Mouse (Mus musculus): Measurements from ENCODE around the gene Fam20c. TPM values are rescaled to one million over a fixed set of nuclear protein-coding genes. Genes with fewer than 3 reads are reported as not detected.
A peak's percentile ranks its signal among the peaks of the same experiment; 100 is the strongest.

Gene Fam20c
- polyA plus RNA-seq, 1 experiment from 2014 or later: 19.8 TPM

GRCm38 (mm10) chr5:138833406-138833805 is 79.1 kb downstream of the Fam20c start:
- Histone ChIP-seq H3K4me3 (replicated peaks) (no peak overlapping the region), H3K4me2 (no peak overlapping the region), H3K9ac (no peak overlapping the region), H3K9me3 (replicated peaks) (no peaks in the 10 kb centered on the region), H3K4me1 (peaks cover 12% of the 10 kb centered on the region), H3K36me3 (no peaks in the 10 kb centered on the region), H3K27me3 (no peaks in the 10 kb centered on the region), H3K27ac (no peak overlapping the region)
- 16% methylated on average over 6 of the region's 6 CpGs for WGBS
- ATAC-seq (replicated peaks; ENCODE audit: low FRiP score): no peak

DNA sequence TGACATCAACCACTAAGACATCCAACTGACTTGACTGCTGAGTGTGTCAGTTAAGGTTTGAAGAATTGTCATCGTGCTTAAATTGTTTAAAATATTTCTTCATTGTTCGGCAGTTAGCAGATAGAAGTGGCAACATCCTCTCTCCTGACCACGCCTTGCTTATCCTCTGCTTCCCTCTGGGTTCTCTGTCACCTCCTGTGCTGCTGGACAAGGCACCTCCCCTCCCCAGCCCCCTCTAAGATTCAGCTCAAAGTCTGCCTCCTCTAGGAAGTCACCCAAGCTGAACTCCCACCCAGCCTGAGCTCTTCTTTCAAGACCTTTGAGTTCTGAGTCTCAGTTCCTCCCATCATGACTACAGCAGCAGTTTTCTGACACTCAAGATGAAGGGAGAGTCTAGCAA is 80.6 kb downstream of the Fam20c start:
- Histone ChIP-seq H3K4me2 (no peak overlapping the region), H3K9ac (no peak overlapping the region), H3K27me3 (no peaks in the 10 kb centered on the region), H3K27ac (no peak overlapping the region; the same call in 1 of the 2 replicates), H3K9me3 (replicated peaks) (no peaks in the 10 kb centered on the region), H3K4me3 (replicated peaks) (no peak overlapping the region), H3K4me1 (peaks cover 12% of the 10 kb centered on the region), H3K36me3 (no peaks in the 10 kb centered on the region)
- no peak for ATAC-seq (replicated peaks; ENCODE audit: low FRiP score)
- 89% methylated on average over 3 of the region's 3 CpGs for WGBS

- no peak for ATAC-seq (replicated peaks; ENCODE audit: low FRiP score)
- no peak overlapping the region for H3K27ac ChIP-seq
- 97% methylated on average over 4 of the region's 4 CpGs for WGBS
- H3K27me3 ChIP-seq: no peaks in the 10 kb centered on the region; the same call in 1 of the 2 replicates
- no peak overlapping the region for H3K4me2 ChIP-seq
- no peak overlapping the region for H3K4me3 ChIP-seq (replicated peaks)
- H3K36me3 ChIP-seq: no peaks in the 10 kb centered on the region
- peaks cover 14% of the 10 kb centered on the region for H3K4me1 ChIP-seq
- no peaks in the 10 kb centered on the region for H3K9me3 ChIP-seq (replicated peaks)
- H3K9ac ChIP-seq: no peak overlapping the region
These were observed 86.7 kb downstream of the Fam20c start for GRCm38 (mm10) chr5:138840981-138841380.

- ATAC-seq (replicated peaks; ENCODE audit: low FRiP score): peak; percentile 80
- Histone ChIP-seq H3K9ac (no peak overlapping the region), H3K27ac (peak overlapping the region; percentile 74), H3K4me2 (no peak overlapping the region), H3K9me3 (replicated peaks) (no peaks in the 10 kb centered on the region), H3K27me3 (no peaks in the 10 kb centered on the region; the same call in 1 of the 2 replicates), H3K36me3 (no peaks in the 10 kb centered on the region), H3K4me1 (peaks cover 19% of the 10 kb centered on the region), H3K4me3 (replicated peaks) (no peak overlapping the region)
- WGBS: 41% methylated on average over 9 of the region's 9 CpGs
These were observed 89.0 kb downstream of the Fam20c start for GRCm38 (mm10) chr5:138843168-138843824.

DNA sequence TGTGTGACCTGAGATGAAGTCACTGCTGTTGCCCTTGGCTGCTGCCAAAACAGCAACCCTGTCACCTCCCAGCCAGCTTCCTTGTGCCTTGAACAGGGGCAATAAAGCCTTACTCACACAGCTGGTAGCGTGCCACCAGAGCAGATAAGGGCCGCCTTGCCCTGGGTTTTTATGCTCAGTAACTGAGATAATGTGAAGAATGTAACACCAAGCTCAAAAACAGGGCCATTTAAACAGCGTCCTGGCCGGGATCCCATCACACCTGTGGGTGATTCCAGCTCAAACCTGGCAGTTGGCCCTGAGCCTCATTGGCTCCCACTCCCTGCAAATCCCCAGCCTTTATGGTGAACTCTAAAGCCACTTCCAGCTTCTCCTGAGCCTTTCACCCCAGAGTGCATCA is 92.2 kb downstream of the Fam20c start:
- no peaks in the 10 kb centered on the region; the same call in 1 of the 2 replicates for H3K27me3 ChIP-seq
- no peak overlapping the region for H3K4me3 ChIP-seq (replicated peaks)
- H3K36me3 ChIP-seq: no peaks in the 10 kb centered on the region
- WGBS: 27% methylated on average over 4 of the region's 4 CpGs
- no peak for ATAC-seq (replicated peaks; ENCODE audit: low FRiP score)
- peaks cover 21% of the 10 kb centered on the region for H3K4me1 ChIP-seq
- no peak overlapping the region for H3K4me2 ChIP-seq
- no peak overlapping the region for H3K9ac ChIP-seq
- H3K9me3 ChIP-seq (replicated peaks): no peaks in the 10 kb centered on the region
- H3K27ac ChIP-seq: no peak overlapping the region

DNA sequence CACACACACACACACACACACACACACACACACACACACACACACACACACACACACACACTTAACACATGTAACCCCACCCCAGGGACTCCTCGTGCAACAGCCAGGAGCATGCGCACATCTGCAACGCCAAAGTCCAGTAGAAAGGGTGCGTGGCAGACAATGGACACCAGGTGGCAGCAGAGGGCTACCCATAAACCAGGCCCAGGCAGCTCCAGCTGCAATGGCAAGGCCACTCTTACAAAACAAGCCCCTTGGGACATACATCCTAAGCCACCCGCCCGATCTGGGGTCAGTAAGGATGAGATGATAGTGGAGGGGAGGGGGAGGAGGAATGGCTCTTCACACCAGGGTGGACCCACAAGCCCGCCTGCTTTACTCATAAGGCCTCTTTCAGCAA is 93.8 kb downstream of the Fam20c start:
- H3K4me1 ChIP-seq: peaks cover 12% of the 10 kb centered on the region
- H3K4me2 ChIP-seq: peak overlapping the region; percentile 19; the same call in 1 of the 2 replicates
- H3K9me3 ChIP-seq (replicated peaks): no peaks in the 10 kb centered on the region
- H3K4me3 ChIP-seq (replicated peaks): no peak overlapping the region
- no peak overlapping the region for H3K27ac ChIP-seq
- peak; percentile 43 for ATAC-seq (replicated peaks; ENCODE audit: low FRiP score)
- H3K27me3 ChIP-seq: no peaks in the 10 kb centered on the region; the same call in 1 of the 2 replicates
- H3K9ac ChIP-seq: no peak overlapping the region
- no peaks in the 10 kb centered on the region for H3K36me3 ChIP-seq
- 5% methylated on average over 7 of the region's 7 CpGs for WGBS

DNA sequence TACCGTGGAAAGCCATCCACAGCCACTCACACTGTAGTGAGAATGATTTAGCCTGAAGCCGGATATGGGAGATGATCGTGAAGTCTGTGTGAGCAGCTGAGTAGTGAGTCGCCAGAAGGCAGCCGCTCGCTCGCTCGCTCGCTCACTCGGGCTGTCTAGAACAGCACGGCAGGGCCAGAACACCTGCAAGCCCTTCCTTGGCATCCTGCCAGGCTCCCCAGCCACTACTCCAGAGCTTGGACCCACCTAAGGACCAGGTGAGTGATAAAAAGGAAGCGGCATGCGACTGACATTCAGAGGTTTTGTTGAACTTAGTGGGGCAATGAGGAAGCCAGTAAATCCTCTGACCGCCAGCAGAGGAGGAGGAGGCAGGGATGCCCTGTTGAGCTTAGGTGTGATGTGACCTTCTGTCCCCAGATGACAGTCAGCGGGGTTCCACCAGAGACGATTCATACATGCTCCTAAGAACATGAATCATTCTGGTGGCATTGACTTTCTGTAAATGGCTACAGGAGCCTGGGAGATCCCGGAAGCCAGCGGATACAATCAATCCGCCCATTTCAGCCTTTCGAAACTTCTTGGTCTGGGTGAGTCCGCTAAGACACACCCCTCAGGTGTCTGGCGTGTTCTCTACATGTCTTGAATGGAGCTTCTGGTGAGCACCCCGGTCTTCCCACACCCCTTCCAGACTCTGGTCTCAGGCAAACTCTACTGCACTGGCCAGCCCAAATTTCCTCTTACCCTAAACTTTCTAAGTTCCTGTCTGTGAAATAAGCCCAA is 95.6 kb downstream of the Fam20c start:
- H3K27ac ChIP-seq: no peak overlapping the region
- H3K4me3 ChIP-seq (replicated peaks): no peak overlapping the region
- peaks cover 6% of the 10 kb centered on the region for H3K4me1 ChIP-seq
- no peak for ATAC-seq (replicated peaks; ENCODE audit: low FRiP score)
- WGBS: 64% methylated on average over 23 of the region's 23 CpGs
- no peak overlapping the region for H3K4me2 ChIP-seq
- H3K9me3 ChIP-seq (replicated peaks): no peaks in the 10 kb centered on the region
- no peaks in the 10 kb centered on the region; the same call in 1 of the 2 replicates for H3K27me3 ChIP-seq
- no peak overlapping the region for H3K9ac ChIP-seq
- no peaks in the 10 kb centered on the region for H3K36me3 ChIP-seq

GRCm38 (mm10) chr5:138850462-138850844 is 96.1 kb downstream of the Fam20c start:
- no peak overlapping the region for H3K27ac ChIP-seq
- no peak overlapping the region for H3K4me2 ChIP-seq
- no peaks in the 10 kb centered on the region; the same call in 1 of the 2 replicates for H3K27me3 ChIP-seq
- H3K36me3 ChIP-seq: no peaks in the 10 kb centered on the region
- no peak for ATAC-seq (replicated peaks; ENCODE audit: low FRiP score)
- no peak overlapping the region for H3K4me3 ChIP-seq (replicated peaks)
- no peaks in the 10 kb centered on the region for H3K9me3 ChIP-seq (replicated peaks)
- WGBS: 80% methylated on average over 5 of the region's 5 CpGs
- H3K9ac ChIP-seq: no peak overlapping the region
- peaks cover 6% of the 10 kb centered on the region for H3K4me1 ChIP-seq

- peaks cover 6% of the 10 kb centered on the region for H3K4me1 ChIP-seq
- WGBS: 92% methylated on average over 5 of the region's 5 CpGs
- no peaks in the 10 kb centered on the region for H3K27me3 ChIP-seq
- no peaks in the 10 kb centered on the region for H3K36me3 ChIP-seq
- H3K9ac ChIP-seq: no peak overlapping the region
- ATAC-seq (replicated peaks; ENCODE audit: low FRiP score): no peak
- no peak overlapping the region for H3K4me3 ChIP-seq (replicated peaks)
- H3K4me2 ChIP-seq: no peak overlapping the region
- H3K9me3 ChIP-seq (replicated peaks): no peaks in the 10 kb centered on the region
- H3K27ac ChIP-seq: no peak overlapping the region
These were observed 97.0 kb downstream of the Fam20c start for GRCm38 (mm10) chr5:138851296-138851780.

DNA sequence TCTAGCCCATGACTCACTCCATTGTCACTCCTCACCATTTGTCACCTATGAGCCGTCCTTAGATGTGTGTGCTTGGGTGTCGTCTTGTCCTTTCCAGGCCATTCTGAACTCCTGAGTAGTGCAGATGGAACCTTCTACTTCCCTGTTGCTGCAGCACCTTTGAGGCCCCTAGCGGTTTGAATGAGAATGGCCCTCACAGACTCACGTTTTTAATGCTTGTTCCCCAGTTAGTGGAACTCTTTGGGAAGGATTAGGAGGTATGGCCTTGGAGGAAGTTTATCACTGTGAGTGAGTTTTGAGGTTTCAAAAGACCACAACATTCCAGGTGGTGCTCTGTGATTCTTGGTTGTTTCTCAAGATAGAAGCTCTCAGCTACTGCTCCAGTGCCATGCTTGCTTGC is 97.8 kb downstream of the Fam20c start:
- 67% methylated on average over 4 of the region's 4 CpGs for WGBS

DNA sequence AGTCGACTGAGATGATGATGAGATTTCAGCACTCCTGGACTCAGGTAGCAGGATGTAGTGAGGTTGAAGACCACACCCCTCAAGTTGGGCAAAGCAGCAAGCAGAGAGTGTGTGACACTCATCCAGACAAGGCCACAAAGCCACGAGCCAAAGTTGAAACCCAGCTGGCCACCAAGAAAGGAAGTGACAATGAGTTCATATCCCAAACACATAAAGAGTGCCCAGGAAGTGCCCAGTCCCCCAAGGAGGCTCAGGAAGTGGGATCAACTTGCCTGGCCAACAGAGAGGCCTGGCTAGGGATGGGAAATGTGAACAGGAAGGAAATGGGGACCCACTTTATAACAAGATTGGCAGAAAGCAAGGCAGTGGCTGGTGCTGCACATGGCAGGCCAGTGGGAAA is 99.0 kb downstream of the Fam20c start:
- ATAC-seq (replicated peaks; ENCODE audit: low FRiP score): no peak
- Histone ChIP-seq H3K4me3 (replicated peaks) (no peak overlapping the region), H3K36me3 (no peaks in the 10 kb centered on the region), H3K27me3 (no peaks in the 10 kb centered on the region), H3K4me2 (no peak overlapping the region), H3K9ac (no peak overlapping the region), H3K9me3 (replicated peaks) (no peaks in the 10 kb centered on the region), H3K27ac (no peak overlapping the region), H3K4me1 (peaks cover 11% of the 10 kb centered on the region)
- WGBS: 61% methylated on average over 2 of the region's 2 CpGs

More for the DNA sequence above, 97.8 kb downstream of the Fam20c start:
- Histone ChIP-seq H3K4me2 (no peak overlapping the region), H3K36me3 (no peaks in the 10 kb centered on the region), H3K9ac (no peak overlapping the region), H3K4me1 (peaks cover 3% of the 10 kb centered on the region), H3K27me3 (no peaks in the 10 kb centered on the region), H3K4me3 (replicated peaks) (no peak overlapping the region), H3K9me3 (replicated peaks) (no peaks in the 10 kb centered on the region), H3K27ac (no peak overlapping the region)
- no peak for ATAC-seq (replicated peaks; ENCODE audit: low FRiP score)

DNA sequence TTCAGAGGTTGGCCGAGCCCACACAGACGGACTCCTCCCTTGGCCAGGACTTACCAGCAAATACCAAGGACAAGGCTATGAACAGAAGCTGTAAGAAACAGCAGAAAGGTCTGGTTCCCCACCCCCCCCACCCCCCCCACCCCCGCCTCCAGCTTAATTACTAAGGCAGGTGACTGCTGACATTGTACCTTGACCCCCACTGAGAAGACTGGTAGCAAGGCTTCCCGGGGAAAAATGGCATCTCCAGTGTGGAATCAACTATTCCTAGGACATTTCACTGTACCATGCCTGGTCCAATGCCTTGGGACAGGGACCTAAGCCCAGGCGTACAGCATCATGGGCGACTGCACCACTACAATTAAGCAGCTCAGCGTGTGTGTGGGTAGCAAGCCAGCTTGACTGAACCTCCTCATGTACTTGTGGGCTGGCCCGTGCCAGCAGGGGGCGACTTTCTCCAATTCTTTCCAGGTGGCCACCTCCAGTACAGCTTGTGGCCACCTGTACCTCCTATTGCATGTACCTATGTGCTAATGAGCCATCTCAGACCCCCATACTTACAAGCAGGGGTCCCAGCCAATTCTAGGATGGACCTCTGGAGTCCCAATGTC is 102.8 kb downstream of the Fam20c start:
- 28% methylated on average over 9 of the region's 9 CpGs for WGBS
- peak; percentile 83 for ATAC-seq (replicated peaks; ENCODE audit: low FRiP score)
- Histone ChIP-seq H3K4me2 (no peak overlapping the region), H3K9me3 (replicated peaks) (no peaks in the 10 kb centered on the region), H3K36me3 (no peaks in the 10 kb centered on the region), H3K4me1 (peaks cover 11% of the 10 kb centered on the region), H3K27me3 (no peaks in the 10 kb centered on the region), H3K27ac (no peak overlapping the region), H3K4me3 (replicated peaks) (no peak overlapping the region), H3K9ac (no peak overlapping the region)
